Mouse (Mus musculus) C2C12 (cell line): ENCODE data around the gene 6430548M08Rik. TPM values are rescaled to one million over a fixed set of nuclear protein-coding genes. Genes with fewer than 3 reads are reported as not detected.
A peak's percentile ranks its signal among the peaks of the same experiment; 100 is the strongest.

Experiments used
- H3K27me3 ChIP-seq: one replicate; pipeline ENCODE4 v1.6.1; 2011; ENCODE audit not compliant: control insufficient read depth, insufficient read depth, insufficient read length
- H3K36me3 ChIP-seq: one replicate; pipeline ENCODE4 v1.6.1; 2011; ENCODE audit not compliant: control insufficient read depth, insufficient read depth
- H3K4me3 ChIP-seq: one replicate; pipeline ENCODE4 v1.5.1; 2011; ENCODE audit warnings: mild to moderate bottlenecking, control low read depth; ENCODE audit not compliant: poor library complexity, insufficient read depth, severe bottlenecking
- H3K79me2 ChIP-seq: one replicate; pipeline ENCODE4 v1.6.1; 2011; ENCODE audit not compliant: control insufficient read depth, insufficient read depth
- H3K79me3 ChIP-seq: one replicate; pipeline ENCODE4 v1.6.1; 2011; ENCODE audit warnings: low read depth, control low read depth
- H3ac ChIP-seq: one replicate; pipeline ENCODE3; 2011; ENCODE audit warnings: low read depth; ENCODE audit not compliant: control insufficient read depth, insufficient read length
- CEBPB ChIP-seq: IDR thresholded peaks from one replicate; pipeline ENCODE4 v1.6.1; 2011; ENCODE audit warnings: low read depth, mild to moderate bottlenecking, control low read depth, moderate library complexity
- CTCF ChIP-seq: IDR thresholded peaks from one replicate; pipeline ENCODE4 v1.5.1; 2011; ENCODE audit not compliant: control insufficient read depth, insufficient read depth, insufficient read length
- FOSL1 ChIP-seq: IDR thresholded peaks from one replicate; pipeline ENCODE4 v1.8.0; 2011; ENCODE audit warnings: mild to moderate bottlenecking, low read length; ENCODE audit not compliant: poor library complexity, insufficient read depth, severe bottlenecking
- MAX ChIP-seq: IDR thresholded peaks from one replicate; pipeline ENCODE4 v1.6.1; 2011; ENCODE audit warnings: mild to moderate bottlenecking, control low read depth
- MYOD1 ChIP-seq: IDR thresholded peaks from one replicate; pipeline ENCODE4 v1.6.1; 2011; ENCODE audit warnings: low read depth; ENCODE audit not compliant: control insufficient read depth, insufficient read length
- MYOG ChIP-seq: IDR thresholded peaks from one replicate; pipeline ENCODE4 v1.6.1; 2011; ENCODE audit not compliant: control insufficient read depth, insufficient read length; ENCODE audit errors: extremely low read depth
- USF1 ChIP-seq: IDR thresholded peaks from one replicate; pipeline ENCODE4 v1.6.1; 2011; ENCODE audit warnings: low read depth, mild to moderate bottlenecking, control low read depth, moderate library complexity
- polyA plus RNA-seq: library from polyadenylated mRNA; unstranded; fragments of >200 nt; fragmentation: generic; extraction: Trizol; gene quantifications from one replicate; pipeline ENCODE4 v1.2.1, GENCODE M21; 2012; ENCODE audit warnings: missing spikeins

6430548M08Rik gene
- polyA plus RNA-seq, 1 experiment: 3.5 TPM

GRCm38 (mm10) chr8:120111382-120111781 is 2.6 kb upstream of the 6430548M08Rik start:
- Histone ChIP-seq H3ac (no peak overlapping the region), H3K79me3 (no peaks in the 10 kb centered on the region), H3K79me2 (no peaks in the 10 kb centered on the region)

GRCm38 (mm10) chr8:120112535-120112934 is 1.4 kb upstream of the 6430548M08Rik start:
- H3K36me3 ChIP-seq: no peaks in the 10 kb centered on the region
- H3ac ChIP-seq: no peak overlapping the region
- H3K79me3 ChIP-seq: no peaks in the 10 kb centered on the region
- H3K4me3 ChIP-seq: no peak overlapping the region
- no peaks in the 10 kb centered on the region for H3K27me3 ChIP-seq
- H3K79me2 ChIP-seq: no peaks in the 10 kb centered on the region
- TF ChIP-seq MAX (no peak), CEBPB (no peak), MYOG (no peak), CTCF (no peak), FOSL1 (no peak), MYOD1 (no peak), USF1 (no peak)

More at GRCm38 (mm10) chr8:120111382-120111781, 2.6 kb upstream of the 6430548M08Rik start:
- Histone ChIP-seq H3K27me3 (no peaks in the 10 kb centered on the region), H3K36me3 (no peaks in the 10 kb centered on the region), H3K4me3 (no peak overlapping the region)
- no peak for TF ChIP-seq CEBPB
- no peak for TF ChIP-seq MYOD1
- no peak for TF ChIP-seq MAX
- TF ChIP-seq CTCF: no peak
- TF ChIP-seq MYOG: no peak
- no peak for TF ChIP-seq USF1
- no peak for TF ChIP-seq FOSL1

GRCm38 (mm10) chr8:120113306-120113705 is 646 bp upstream of the 6430548M08Rik start:
- Histone ChIP-seq H3K4me3 (peak overlapping the region; percentile 29), H3K27me3 (no peaks in the 10 kb centered on the region), H3ac (peak overlapping the region; percentile 72), H3K79me2 (no peaks in the 10 kb centered on the region), H3K36me3 (no peaks in the 10 kb centered on the region), H3K79me3 (no peaks in the 10 kb centered on the region)
- no peak for TF ChIP-seq MYOG
- TF ChIP-seq CEBPB: no peak
- no peak for TF ChIP-seq CTCF
- no peak for TF ChIP-seq MYOD1

- no peaks in the 10 kb centered on the region for H3K79me2 ChIP-seq
- peak overlapping the region; percentile 88 for H3ac ChIP-seq
- no peaks in the 10 kb centered on the region for H3K36me3 ChIP-seq
- peak overlapping the region; percentile 29 for H3K4me3 ChIP-seq
- TF ChIP-seq MYOD1 (peak; percentile 82), FOSL1 (no peak)
- no peaks in the 10 kb centered on the region for H3K27me3 ChIP-seq
- no peaks in the 10 kb centered on the region for H3K79me3 ChIP-seq
These were observed 426 bp downstream of the 6430548M08Rik start for GRCm38 (mm10) chr8:120114315-120114841.

GRCm38 (mm10) chr8:120116600-120116999 is 2.6 kb downstream of the 6430548M08Rik start:
- Histone ChIP-seq H3K27me3 (no peaks in the 10 kb centered on the region), H3K79me3 (no peaks in the 10 kb centered on the region), H3K4me3 (no peak overlapping the region), H3K36me3 (no peaks in the 10 kb centered on the region), H3ac (no peak overlapping the region), H3K79me2 (no peaks in the 10 kb centered on the region)
- TF ChIP-seq CEBPB (no peak), CTCF (no peak), USF1 (no peak), MAX (no peak), FOSL1 (no peak), MYOG (no peak), MYOD1 (no peak)

GRCm38 (mm10) chr8:120118162-120118561 is 4.2 kb downstream of the 6430548M08Rik start:
- Histone ChIP-seq H3K4me3 (no peak overlapping the region), H3K27me3 (no peaks in the 10 kb centered on the region), H3K79me3 (no peaks in the 10 kb centered on the region), H3K36me3 (no peaks in the 10 kb centered on the region), H3ac (no peak overlapping the region), H3K79me2 (no peaks in the 10 kb centered on the region)
- no peak for TF ChIP-seq MYOD1
- no peak for TF ChIP-seq MAX
- no peak for TF ChIP-seq MYOG
- TF ChIP-seq USF1: no peak
